Mouse (Mus musculus): ENCODE results near the gene Plekha7. TPM values are rescaled to one million over a fixed set of nuclear protein-coding genes. Genes with fewer than 3 reads are reported as not detected.

Plekha7 gene
- total and polyA plus RNA-seq, 2 experiments from 2014 or later: 9.0 to 20.9 TPM

- Histone ChIP-seq H3K4me2 (ENCODE audit: low read depth, low read length, poor library complexity, severe bottlenecking) (no peak overlapping the region), H3K36me3 (ENCODE audit: insufficient read depth, low read length) (no peaks in the 10 kb centered on the region), H3K4me3 (ENCODE audit: low read depth, low read length) (no peak overlapping the region), H3K27ac (ENCODE audit: low read depth, low read length) (peak overlapping the region; percentile 12; the same call in 1 of the 2 replicates), H3K9me3 (ENCODE audit: low read length) (no peaks in the 10 kb centered on the region), H3K27me3 (ENCODE audit: insufficient read depth, low read length) (no peaks in the 10 kb centered on the region), H3K4me1 (ENCODE audit: insufficient read depth, low read length) (peaks cover 24% of the 10 kb centered on the region), H3K9ac (replicated peaks; ENCODE audit: low read length, poor library complexity, severe bottlenecking) (no peak overlapping the region)
- no peak for ATAC-seq (ENCODE audit: low FRiP score)
- 39% methylated on average over 9 of the region's 9 CpGs for WGBS
- DNase-seq (ENCODE audit: low spot score): no peak
- TF ChIP-seq CTCF (IDR thresholded peaks at IDR 0.05): no peak
Measured at GRCm38 (mm10) chr7:116189708-116190107, 118.5 kb downstream of the Plekha7 start.

GRCm38 (mm10) chr7:116188391-116188790 lies 119.8 kb downstream of the Plekha7 start:
- Histone ChIP-seq H3K4me2 (ENCODE audit: low read depth, low read length, poor library complexity, severe bottlenecking) (no peak overlapping the region), H3K27ac (ENCODE audit: low read depth, low read length) (no peak overlapping the region), H3K4me3 (ENCODE audit: low read depth, low read length) (no peak overlapping the region), H3K36me3 (ENCODE audit: insufficient read depth, low read length) (no peaks in the 10 kb centered on the region), H3K27me3 (ENCODE audit: insufficient read depth, low read length) (no peaks in the 10 kb centered on the region), H3K9me3 (ENCODE audit: low read length) (no peaks in the 10 kb centered on the region), H3K9ac (replicated peaks; ENCODE audit: low read length, poor library complexity, severe bottlenecking) (no peak overlapping the region), H3K4me1 (ENCODE audit: insufficient read depth, low read length) (peaks cover 27% of the 10 kb centered on the region)
- no peak for DNase-seq (ENCODE audit: low spot score)
- TF ChIP-seq CTCF (IDR thresholded peaks at IDR 0.05): no peak
- no peak for ATAC-seq (ENCODE audit: low FRiP score)
- 89% methylated on average over 5 of the region's 5 CpGs for WGBS

- no peak overlapping the region for H3K4me2 ChIP-seq (ENCODE audit: low read depth, low read length, poor library complexity, severe bottlenecking)
- H3K9ac ChIP-seq (replicated peaks; ENCODE audit: low read length, poor library complexity, severe bottlenecking): no peak overlapping the region
- H3K9me3 ChIP-seq (ENCODE audit: low read length): no peaks in the 10 kb centered on the region
- H3K27ac ChIP-seq (ENCODE audit: low read depth, low read length): no peak overlapping the region
- TF ChIP-seq CTCF (IDR thresholded peaks at IDR 0.05): no peak
- peaks cover 27% of the 10 kb centered on the region for H3K4me1 ChIP-seq (ENCODE audit: insufficient read depth, low read length)
- 85% methylated on average over 3 of the region's 3 CpGs for WGBS
- H3K36me3 ChIP-seq (ENCODE audit: insufficient read depth, low read length): no peaks in the 10 kb centered on the region
- no peak for ATAC-seq (ENCODE audit: low FRiP score)
- H3K4me3 ChIP-seq (ENCODE audit: low read depth, low read length): no peak overlapping the region
- no peaks in the 10 kb centered on the region for H3K27me3 ChIP-seq (ENCODE audit: insufficient read depth, low read length)
- no peak for DNase-seq (ENCODE audit: low spot score)
Measured at GRCm38 (mm10) chr7:116187521-116187920, 120.7 kb downstream of the Plekha7 start.

GRCm38 (mm10) chr7:116186847-116187246 lies 121.3 kb downstream of the Plekha7 start:
- Histone ChIP-seq H3K4me3 (ENCODE audit: low read depth, low read length) (no peak overlapping the region), H3K9ac (replicated peaks; ENCODE audit: low read length, poor library complexity, severe bottlenecking) (no peak overlapping the region), H3K4me1 (ENCODE audit: insufficient read depth, low read length) (peaks cover 27% of the 10 kb centered on the region), H3K27ac (ENCODE audit: low read depth, low read length) (peak overlapping the region; percentile 21), H3K4me2 (ENCODE audit: low read depth, low read length, poor library complexity, severe bottlenecking) (no peak overlapping the region), H3K36me3 (ENCODE audit: insufficient read depth, low read length) (no peaks in the 10 kb centered on the region), H3K9me3 (ENCODE audit: low read length) (no peaks in the 10 kb centered on the region), H3K27me3 (ENCODE audit: insufficient read depth, low read length) (no peaks in the 10 kb centered on the region)
- TF ChIP-seq CTCF (IDR thresholded peaks at IDR 0.05): no peak
- DNase-seq (ENCODE audit: low spot score) (no peak), ATAC-seq (ENCODE audit: low FRiP score) (no peak; the same call in 1 of the 2 replicates)
- 60% methylated on average over 1 of the region's 1 CpGs for WGBS

- H3K4me3 ChIP-seq (ENCODE audit: low read depth, low read length): no peak overlapping the region
- ATAC-seq (ENCODE audit: low FRiP score): no peak
- no peaks in the 10 kb centered on the region for H3K9me3 ChIP-seq (ENCODE audit: low read length)
- WGBS: 34% methylated on average over 5 of the region's 5 CpGs
- no peak for TF ChIP-seq CTCF (IDR thresholded peaks at IDR 0.05)
- H3K4me1 ChIP-seq (ENCODE audit: insufficient read depth, low read length): peaks cover 27% of the 10 kb centered on the region
- H3K9ac ChIP-seq (replicated peaks; ENCODE audit: low read length, poor library complexity, severe bottlenecking): no peak overlapping the region
- no peaks in the 10 kb centered on the region for H3K27me3 ChIP-seq (ENCODE audit: insufficient read depth, low read length)
- no peak overlapping the region for H3K4me2 ChIP-seq (ENCODE audit: low read depth, low read length, poor library complexity, severe bottlenecking)
- H3K36me3 ChIP-seq (ENCODE audit: insufficient read depth, low read length): no peaks in the 10 kb centered on the region
- H3K27ac ChIP-seq (ENCODE audit: low read depth, low read length): peak overlapping the region; percentile 21
- DNase-seq (ENCODE audit: low spot score): no peak
Measured at GRCm38 (mm10) chr7:116186156-116186555, 122.0 kb downstream of the Plekha7 start.

- Histone ChIP-seq H3K4me2 (ENCODE audit: low read depth, low read length, poor library complexity, severe bottlenecking) (no peak overlapping the region), H3K4me3 (ENCODE audit: low read depth, low read length) (no peak overlapping the region), H3K27me3 (ENCODE audit: insufficient read depth, low read length) (no peaks in the 10 kb centered on the region), H3K9me3 (ENCODE audit: low read length) (no peaks in the 10 kb centered on the region), H3K9ac (replicated peaks; ENCODE audit: low read length, poor library complexity, severe bottlenecking) (no peak overlapping the region), H3K27ac (ENCODE audit: low read depth, low read length) (peak overlapping the region; percentile 52), H3K4me1 (ENCODE audit: insufficient read depth, low read length) (peaks cover 21% of the 10 kb centered on the region), H3K36me3 (ENCODE audit: insufficient read depth, low read length) (no peaks in the 10 kb centered on the region)
- no peak for TF ChIP-seq CTCF (IDR thresholded peaks at IDR 0.05)
- DNase-seq (ENCODE audit: low spot score): no peak
- 16% methylated on average over 11 of the region's 11 CpGs for WGBS
- no peak for ATAC-seq (ENCODE audit: low FRiP score)
Measured at GRCm38 (mm10) chr7:116184358-116185057, 123.7 kb downstream of the Plekha7 start.

Data from midbrain, postnatal 0 days (tissue).